Mouse (Mus musculus) frontal cortex, postnatal 14 days (tissue): ENCODE results near the gene Lipk.

ENCODE experiments used
- DNase-seq, 2 experiments: peaks; one replicate each; pipeline ENCODE4 v3.0.0; 2022; ENCODE audit warnings: low spot score in 2 of 2

Gene Lipk

GRCm38 (mm10) chr19:34008002-34008401 is at the start of gene Lipk:
TSS of gene Lipk (plus strand) at chr19:34008290.
- DNase-seq = no peak

- DNase-seq = no peak
Observed at GRCm38 (mm10) chr19:33960887-33961286, 47.2 kb upstream of the Lipk start, which contains the start of gene Lipf. TSS of gene Lipf (plus strand) at chr19:33961187.

- no peak for DNase-seq
Observed at GRCm38 (mm10) chr19:33979007-33979406, 29.1 kb upstream of the Lipk start.

DNA sequence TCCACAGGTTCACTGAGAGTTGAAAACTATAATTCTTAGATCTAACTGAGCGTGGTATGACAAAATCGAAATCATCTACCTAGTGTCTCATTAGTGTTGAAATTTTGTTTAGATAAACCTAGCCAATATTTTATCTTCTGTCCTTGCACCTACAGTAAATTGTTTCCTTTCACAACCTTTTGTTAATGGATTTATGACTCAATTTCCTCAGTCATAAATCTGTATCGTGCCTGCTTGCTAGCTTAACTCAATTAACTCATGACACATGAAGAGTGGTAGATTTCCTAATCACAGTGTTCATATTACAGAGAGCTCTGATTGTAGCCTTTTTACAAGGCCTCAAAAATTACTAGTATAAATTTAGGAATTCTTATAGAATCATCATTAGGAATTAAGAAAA is 25.0 kb upstream of the Lipk start:
- no peak for DNase-seq

- DNase-seq = no peak
Observed at GRCm38 (mm10) chr19:34021440-34022172, 13.5 kb downstream of the Lipk start.

DNA sequence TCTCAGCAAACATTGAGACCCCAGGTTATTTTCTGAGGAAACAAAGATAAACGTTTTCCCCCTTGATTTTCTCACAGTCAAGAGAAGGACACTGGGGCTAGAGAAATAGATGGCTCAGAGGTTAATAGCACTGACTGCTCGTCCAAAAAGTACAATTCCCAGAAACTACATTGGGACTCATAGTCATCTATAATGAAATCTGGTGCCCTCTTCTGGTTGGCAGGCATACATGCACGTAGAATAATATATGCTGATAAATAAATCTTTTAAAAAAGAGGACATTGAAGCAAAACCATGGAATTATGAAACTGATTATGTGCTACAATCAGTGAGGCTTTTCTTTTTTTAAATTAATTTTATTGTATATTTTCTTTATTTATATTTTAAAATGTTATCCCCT is 14.7 kb downstream of the Lipk start:
- no peak for DNase-seq

DNA sequence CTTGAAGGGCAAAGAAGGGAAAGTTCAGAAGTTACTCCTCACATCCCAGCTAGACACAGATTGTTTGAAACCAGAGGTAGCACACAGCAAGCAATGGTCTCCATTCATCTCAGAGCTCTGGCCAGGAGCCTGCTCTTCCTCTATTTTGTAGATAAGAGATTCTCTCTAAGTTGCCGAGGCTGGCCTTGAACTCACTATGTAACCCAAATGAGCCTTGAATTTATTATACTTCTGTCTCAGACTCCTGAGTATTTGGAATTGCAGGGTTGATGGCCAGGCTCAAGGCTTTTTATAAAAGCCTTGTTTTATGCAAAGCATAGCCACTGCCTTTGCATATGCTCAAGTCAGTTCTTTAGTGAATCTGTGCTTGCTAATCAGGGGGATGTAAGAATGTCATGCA is 31.6 kb downstream of the Lipk start:
- DNase-seq = no peak

GRCm38 (mm10) chr19:34043008-34043407 is 34.9 kb downstream of the Lipk start:
- DNase-seq = no peak

DNA sequence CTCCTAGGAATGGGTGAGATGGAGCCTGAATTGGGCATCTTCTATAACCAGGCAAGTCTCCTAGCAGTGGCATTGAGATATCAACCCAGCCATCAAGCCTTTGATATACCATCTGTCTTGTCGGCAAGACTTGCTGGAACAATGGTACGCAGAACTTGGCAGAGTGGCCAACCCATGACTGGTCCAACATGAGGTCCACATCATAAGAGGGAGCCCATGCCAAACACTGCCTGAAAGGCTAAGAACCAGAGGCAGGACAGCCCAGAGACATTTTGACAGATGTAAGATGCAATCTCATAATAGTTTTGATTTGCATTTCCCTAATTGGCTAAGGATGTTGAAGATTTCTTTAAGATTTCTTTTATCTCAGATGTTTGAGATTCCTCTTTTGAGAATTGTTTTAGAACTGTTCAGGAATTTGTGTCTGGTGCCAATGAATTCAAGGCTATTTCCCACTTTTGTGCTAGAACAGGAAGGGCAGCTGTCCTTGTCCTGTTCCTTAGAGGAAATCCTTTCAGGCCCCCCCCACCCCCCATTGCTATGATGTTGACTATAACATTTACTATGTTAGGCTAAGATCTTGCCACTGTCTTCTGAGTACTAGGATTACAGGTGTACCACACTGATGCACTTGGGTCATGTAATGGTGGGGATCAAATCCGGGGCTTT is 41.4 kb downstream of the Lipk start:
- no peak for DNase-seq

DNA sequence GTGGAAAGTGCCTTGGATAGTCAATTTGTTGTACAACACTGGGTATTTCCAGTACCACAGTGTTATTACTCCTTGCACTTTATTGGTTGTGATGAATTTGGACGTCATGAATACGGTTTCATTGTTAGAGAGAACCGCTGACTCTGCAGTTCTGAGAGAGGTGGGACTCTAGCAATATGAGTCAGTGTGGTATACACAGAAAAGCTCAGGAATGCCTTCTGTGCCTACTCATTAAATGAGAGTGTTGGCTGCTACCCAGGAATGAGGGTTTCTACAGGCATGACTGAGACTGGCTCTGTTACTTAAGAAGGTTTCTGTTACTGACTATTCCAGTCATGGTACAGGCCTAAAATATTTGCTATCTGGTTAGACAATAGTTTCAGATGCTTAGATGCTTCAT is 43.4 kb downstream of the Lipk start:
- DNase-seq = no peak

DNA sequence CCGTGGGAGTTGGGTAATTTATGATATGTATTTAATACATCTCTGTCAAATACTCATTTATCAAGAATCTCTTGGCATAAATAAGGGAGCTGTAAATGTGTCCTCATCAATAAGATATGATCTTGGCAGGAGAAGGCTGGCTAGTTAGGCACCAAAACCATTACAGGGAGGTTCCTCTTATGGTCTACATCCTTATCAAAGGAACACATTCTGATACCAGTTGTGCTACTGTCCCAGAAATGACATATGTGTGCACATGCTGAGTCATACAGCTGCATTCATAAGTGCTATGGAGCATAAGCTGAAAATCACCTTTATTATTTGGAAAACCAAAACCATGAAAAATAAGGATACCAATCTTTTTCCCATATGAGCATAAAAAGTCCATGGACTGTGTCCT is 55.5 kb downstream of the Lipk start:
- no peak for DNase-seq

GRCm38 (mm10) chr19:34064059-34064458 is 56.0 kb downstream of the Lipk start:
- DNase-seq = no peak

DNA sequence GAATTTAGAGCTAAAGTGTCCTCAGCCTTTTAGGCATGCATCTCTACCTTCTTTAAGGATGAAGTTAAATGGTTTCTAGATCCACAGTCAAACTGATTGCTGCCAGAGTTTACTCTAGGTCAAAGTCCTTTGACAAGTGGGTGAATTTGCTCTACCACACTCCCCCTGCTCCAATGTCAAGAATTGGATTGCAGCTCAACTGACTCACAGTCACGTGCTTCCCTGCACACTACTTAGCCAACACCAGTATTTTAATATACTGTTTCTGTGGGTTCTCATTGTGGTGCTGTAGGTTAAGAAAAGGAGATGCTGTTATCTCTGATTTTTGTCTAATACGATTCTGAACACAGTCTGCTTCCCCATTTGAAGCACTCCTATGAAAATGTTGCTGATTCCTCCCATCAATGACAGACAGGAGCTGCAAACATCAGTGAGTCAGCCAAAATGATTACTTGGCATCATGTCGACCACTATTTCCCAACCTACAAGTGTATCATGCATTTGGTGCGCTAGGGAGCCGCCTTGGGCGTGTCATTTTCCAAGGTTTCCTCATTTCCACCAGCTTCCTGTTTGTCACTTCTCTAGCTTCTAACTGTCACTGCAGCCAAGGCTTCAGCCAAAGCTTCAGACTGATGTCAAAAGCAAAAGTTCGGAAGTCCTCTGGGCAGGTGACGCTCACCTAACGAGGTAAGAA is 58.8 kb downstream of the Lipk start, which contains the start of gene Lipn:
Gene Lipn (plus strand): TSS at position 580 of the 694 bp plus-strand sequence.
- DNase-seq = no peak

DNA sequence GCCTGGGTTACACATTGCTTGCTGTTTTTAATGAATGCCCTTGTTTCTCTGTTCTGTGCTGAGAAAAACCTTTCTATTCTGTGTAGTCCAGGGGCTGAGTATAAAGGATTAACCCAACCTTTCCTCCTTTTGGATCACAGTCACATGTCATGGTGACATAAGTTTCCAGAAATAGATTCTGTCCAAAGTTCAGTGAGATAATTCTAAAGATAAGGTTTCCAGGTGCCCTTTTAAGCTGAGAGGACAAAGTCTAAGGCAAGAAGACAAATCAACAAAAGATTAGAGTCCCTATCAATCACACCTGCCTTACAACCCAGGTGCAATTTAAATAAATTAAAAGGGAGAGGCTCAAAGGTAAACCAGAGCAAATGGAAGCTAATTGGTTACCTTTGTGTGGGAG is 66.1 kb downstream of the Lipk start:
- DNase-seq = no peak

GRCm38 (mm10) chr19:34078130-34078529 is 70.0 kb downstream of the Lipk start:
- no peak for DNase-seq

DNA sequence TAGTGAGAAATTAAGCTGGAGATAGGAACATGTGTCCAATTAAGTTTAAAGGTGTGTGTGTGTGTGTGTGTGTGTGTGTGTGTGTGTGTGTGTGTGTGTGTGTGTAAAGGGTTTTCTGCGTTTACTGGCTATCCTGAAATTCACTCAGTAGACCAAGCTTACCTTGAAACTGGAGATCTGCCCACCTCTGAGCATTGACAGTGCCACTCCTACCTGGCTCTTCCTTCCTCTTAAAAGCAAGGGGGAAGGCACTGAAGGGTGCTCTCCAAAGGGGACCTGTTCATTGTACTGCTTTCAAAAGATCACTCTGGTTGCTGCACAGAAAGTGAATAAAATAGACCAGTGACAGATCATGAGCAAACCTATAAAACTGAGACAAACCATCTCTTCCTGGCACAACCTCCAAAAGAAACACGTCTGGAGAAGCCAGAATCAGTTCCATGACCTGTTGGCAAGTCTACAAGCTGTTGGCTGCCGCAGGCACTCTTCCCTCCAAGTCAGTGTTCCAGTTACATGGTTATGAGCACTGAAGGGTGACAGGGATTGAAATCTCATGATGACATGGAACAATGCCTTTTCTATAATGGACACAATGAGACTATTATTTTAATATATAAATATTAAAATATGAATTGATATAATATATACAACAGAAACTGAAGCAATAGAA is 81.1 kb downstream of the Lipk start:
- DNase-seq = no peak

GRCm38 (mm10) chr19:34095381-34095780 is 87.3 kb downstream of the Lipk start:
- no peak for DNase-seq

- no peak for DNase-seq
Observed at GRCm38 (mm10) chr19:34096228-34096627, 88.1 kb downstream of the Lipk start.
